Mouse (Mus musculus): Measurements from ENCODE around the gene Dennd5a.

DNA sequence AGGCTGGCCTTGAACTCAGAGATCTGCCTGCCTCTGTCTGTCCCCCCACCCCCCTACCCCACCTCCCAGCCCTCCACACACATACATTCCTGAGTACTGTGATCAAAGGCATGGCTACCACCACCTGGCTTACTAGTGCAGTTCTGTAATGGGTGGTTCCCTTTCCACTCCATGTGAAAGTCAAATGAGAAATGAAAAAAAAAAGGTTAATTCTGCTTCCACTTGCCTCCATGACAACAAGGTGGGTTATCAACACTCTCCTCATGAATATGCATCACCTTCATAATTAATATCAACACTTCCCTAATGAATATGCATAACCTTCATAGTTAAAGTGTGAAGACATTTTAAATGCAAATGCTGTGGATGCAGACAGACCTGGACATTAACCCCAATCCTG, 85.2 kb downstream of the Dennd5a start:
- TF ChIP-seq CTCF (IDR thresholded peaks at IDR 0.05; ENCODE audit: low read depth) (no peak), EP300 (optimal IDR thresholded peaks at IDR 0.05) (no peak)

Measured in stomach, postnatal 0 days (tissue).